Mouse (Mus musculus) C2C12 (cell line): ENCODE data around the gene Lrrc73.

Source experiments
- CEBPB ChIP-seq: IDR thresholded peaks from one replicate; pipeline ENCODE4 v1.6.1; 2011; ENCODE audit warnings: low read depth, mild to moderate bottlenecking, control low read depth, moderate library complexity
- CTCF ChIP-seq: IDR thresholded peaks from one replicate; pipeline ENCODE4 v1.5.1; 2011; ENCODE audit not compliant: control insufficient read depth, insufficient read depth, insufficient read length
- FOSL1 ChIP-seq: IDR thresholded peaks from one replicate; pipeline ENCODE4 v1.8.0; 2011; ENCODE audit warnings: mild to moderate bottlenecking, low read length; ENCODE audit not compliant: poor library complexity, insufficient read depth, severe bottlenecking
- MAX ChIP-seq: IDR thresholded peaks from one replicate; pipeline ENCODE4 v1.6.1; 2011; ENCODE audit warnings: mild to moderate bottlenecking, control low read depth
- MYOD1 ChIP-seq: IDR thresholded peaks from one replicate; pipeline ENCODE4 v1.6.1; 2011; ENCODE audit warnings: low read depth; ENCODE audit not compliant: control insufficient read depth, insufficient read length
- MYOG ChIP-seq: IDR thresholded peaks from one replicate; pipeline ENCODE4 v1.6.1; 2011; ENCODE audit not compliant: control insufficient read depth, insufficient read length; ENCODE audit errors: extremely low read depth
- USF1 ChIP-seq: IDR thresholded peaks from one replicate; pipeline ENCODE4 v1.6.1; 2011; ENCODE audit warnings: low read depth, mild to moderate bottlenecking, control low read depth, moderate library complexity

GRCm38 (mm10) chr17:46269771-46270534 is 16.6 kb downstream of the Lrrc73 start:
- no peak for TF ChIP-seq CTCF
- TF ChIP-seq USF1 = no peak
- no peak for TF ChIP-seq MAX
- no peak for TF ChIP-seq MYOG
- TF ChIP-seq CEBPB = no peak
- TF ChIP-seq MYOD1 = peak; percentile 90
- no peak for TF ChIP-seq FOSL1
